Mouse (Mus musculus): ENCODE data around the gene Plbd2. TPM values are rescaled to one million over a fixed set of nuclear protein-coding genes. Genes with fewer than 3 reads are reported as not detected.

The Plbd2 gene
- polyA plus RNA-seq, 1 experiment from 2014 or later = 43.9 TPM

GRCm38 (mm10) chr5:120490679-120491192 lies 12.7 kb downstream of the Plbd2 start:
- peaks cover 10% of the 10 kb centered on the region; the same call in 1 of the 2 replicates for H3K36me3 ChIP-seq (ENCODE audit: control insufficient read depth, insufficient read depth, low read length)
- H3K9ac ChIP-seq (ENCODE audit: low read depth, low read length) = no peak overlapping the region
- H3K27ac ChIP-seq (ENCODE audit: low read length) = no peak overlapping the region
- no peak for ATAC-seq
- no peaks in the 10 kb centered on the region for H3K27me3 ChIP-seq (replicated peaks; ENCODE audit: control insufficient read depth, insufficient read depth, low read length)
- no peaks in the 10 kb centered on the region for H3K9me3 ChIP-seq (ENCODE audit: control insufficient read depth, low read length)
- 73% methylated on average over 8 of the region's 8 CpGs for WGBS
- no peak overlapping the region for H3K4me3 ChIP-seq (ENCODE audit: low read length)
- H3K4me1 ChIP-seq (ENCODE audit: control insufficient read depth, insufficient read depth, low read length) = no peaks in the 10 kb centered on the region
- H3K4me2 ChIP-seq (ENCODE audit: low read depth, low read length) = no peak overlapping the region

- Histone ChIP-seq H3K4me2 (ENCODE audit: low read depth, low read length) (no peak overlapping the region), H3K9ac (ENCODE audit: low read depth, low read length) (no peak overlapping the region), H3K27ac (ENCODE audit: low read length) (no peak overlapping the region), H3K4me1 (ENCODE audit: control insufficient read depth, insufficient read depth, low read length) (no peaks in the 10 kb centered on the region), H3K9me3 (ENCODE audit: control insufficient read depth, low read length) (no peaks in the 10 kb centered on the region), H3K4me3 (ENCODE audit: low read length) (no peak overlapping the region), H3K27me3 (replicated peaks; ENCODE audit: control insufficient read depth, insufficient read depth, low read length) (no peaks in the 10 kb centered on the region), H3K36me3 (ENCODE audit: control insufficient read depth, insufficient read depth, low read length) (peaks cover 13% of the 10 kb centered on the region)
- 79% methylated on average over 8 of the region's 8 CpGs for WGBS
- no peak for ATAC-seq
These were observed 15.6 kb downstream of the Plbd2 start for GRCm38 (mm10) chr5:120487844-120488243.

- no peak overlapping the region for H3K4me2 ChIP-seq (ENCODE audit: low read depth, low read length)
- 81% methylated on average over 19 of the region's 19 CpGs for WGBS
- H3K4me1 ChIP-seq (ENCODE audit: control insufficient read depth, insufficient read depth, low read length) = no peaks in the 10 kb centered on the region
- H3K9me3 ChIP-seq (ENCODE audit: control insufficient read depth, low read length) = no peaks in the 10 kb centered on the region
- no peak for ATAC-seq
- H3K36me3 ChIP-seq (ENCODE audit: control insufficient read depth, insufficient read depth, low read length) = peaks cover 13% of the 10 kb centered on the region
- H3K9ac ChIP-seq (ENCODE audit: low read depth, low read length) = no peak overlapping the region
- no peaks in the 10 kb centered on the region for H3K27me3 ChIP-seq (replicated peaks; ENCODE audit: control insufficient read depth, insufficient read depth, low read length)
- H3K4me3 ChIP-seq (ENCODE audit: low read length) = no peak overlapping the region
- no peak overlapping the region for H3K27ac ChIP-seq (ENCODE audit: low read length)
These were observed 20.0 kb downstream of the Plbd2 start for GRCm38 (mm10) chr5:120483399-120483798.

- Histone ChIP-seq H3K9ac (ENCODE audit: low read depth, low read length) (no peak overlapping the region), H3K27me3 (replicated peaks; ENCODE audit: control insufficient read depth, insufficient read depth, low read length) (no peaks in the 10 kb centered on the region; the same call in 1 of the 2 replicates), H3K27ac (ENCODE audit: low read length) (no peak overlapping the region), H3K4me2 (ENCODE audit: low read depth, low read length) (no peak overlapping the region), H3K4me3 (ENCODE audit: low read length) (no peak overlapping the region), H3K36me3 (ENCODE audit: control insufficient read depth, insufficient read depth, low read length) (peaks cover 8% of the 10 kb centered on the region), H3K9me3 (ENCODE audit: control insufficient read depth, low read length) (no peaks in the 10 kb centered on the region), H3K4me1 (ENCODE audit: control insufficient read depth, insufficient read depth, low read length) (0 out of 2 replicates have a peak, but pooled peaks cover 3% of the 10 kb centered on the region)
- ATAC-seq = no peak
- WGBS = 61% methylated on average over 9 of the region's 9 CpGs
These were observed 22.2 kb downstream of the Plbd2 start for GRCm38 (mm10) chr5:120481205-120481604.

- Histone ChIP-seq H3K4me2 (ENCODE audit: low read depth, low read length) (no peak overlapping the region), H3K27me3 (replicated peaks; ENCODE audit: control insufficient read depth, insufficient read depth, low read length) (no peaks in the 10 kb centered on the region; the same call in 1 of the 2 replicates), H3K9ac (ENCODE audit: low read depth, low read length) (no peak overlapping the region), H3K9me3 (ENCODE audit: control insufficient read depth, low read length) (no peaks in the 10 kb centered on the region), H3K4me3 (ENCODE audit: low read length) (no peak overlapping the region), H3K4me1 (ENCODE audit: control insufficient read depth, insufficient read depth, low read length) (0 out of 2 replicates have a peak, but pooled peaks cover 3% of the 10 kb centered on the region), H3K27ac (ENCODE audit: low read length) (no peak overlapping the region), H3K36me3 (ENCODE audit: control insufficient read depth, insufficient read depth, low read length) (no peaks in the 10 kb centered on the region)
- ATAC-seq = no peak
- 65% methylated on average over 4 of the region's 4 CpGs for WGBS
These were observed 23.9 kb downstream of the Plbd2 start for GRCm38 (mm10) chr5:120479538-120479937.

- Histone ChIP-seq H3K4me3 (ENCODE audit: low read length) (no peak overlapping the region), H3K9me3 (ENCODE audit: control insufficient read depth, low read length) (no peaks in the 10 kb centered on the region), H3K4me2 (ENCODE audit: low read depth, low read length) (no peak overlapping the region), H3K36me3 (ENCODE audit: control insufficient read depth, insufficient read depth, low read length) (no peaks in the 10 kb centered on the region), H3K27me3 (replicated peaks; ENCODE audit: control insufficient read depth, insufficient read depth, low read length) (no peaks in the 10 kb centered on the region; the same call in 1 of the 2 replicates), H3K27ac (ENCODE audit: low read length) (no peak overlapping the region), H3K9ac (ENCODE audit: low read depth, low read length) (no peak overlapping the region), H3K4me1 (ENCODE audit: control insufficient read depth, insufficient read depth, low read length) (0 out of 2 replicates have a peak, but pooled peaks cover 3% of the 10 kb centered on the region)
- ATAC-seq = no peak
- WGBS = 90% methylated on average over 5 of the region's 5 CpGs
These were observed 25.4 kb downstream of the Plbd2 start for GRCm38 (mm10) chr5:120477993-120478392.

GRCm38 (mm10) chr5:120476296-120476695 lies 27.1 kb downstream of the Plbd2 start, which contains the start of gene Sds:
Sds (plus strand) TSS chr5:120476526.
- no peak within 1 kb of the TSS for H3K27ac ChIP-seq (ENCODE audit: low read length)
- 17% methylated on average over 13 of the region's 13 CpGs for WGBS

GRCm38 (mm10) chr5:120475861-120476260 lies 27.6 kb downstream of the Plbd2 start:
- no peaks in the 10 kb centered on the region for H3K9me3 ChIP-seq (ENCODE audit: control insufficient read depth, low read length)
- H3K36me3 ChIP-seq (ENCODE audit: control insufficient read depth, insufficient read depth, low read length) = no peaks in the 10 kb centered on the region
- no peaks in the 10 kb centered on the region; the same call in 1 of the 2 replicates for H3K27me3 ChIP-seq (replicated peaks; ENCODE audit: control insufficient read depth, insufficient read depth, low read length)
- peaks cover 9% of the 10 kb centered on the region for H3K4me1 ChIP-seq (ENCODE audit: control insufficient read depth, insufficient read depth, low read length)
- WGBS = 54% methylated on average over 8 of the region's 8 CpGs
- no peak for ATAC-seq
- no peak overlapping the region for H3K27ac ChIP-seq (ENCODE audit: low read length)
- H3K9ac ChIP-seq (ENCODE audit: low read depth, low read length) = no peak overlapping the region
- no peak overlapping the region for H3K4me3 ChIP-seq (ENCODE audit: low read length)
- H3K4me2 ChIP-seq (ENCODE audit: low read depth, low read length) = no peak overlapping the region

More at GRCm38 (mm10) chr5:120476296-120476695, 27.1 kb downstream of the Plbd2 start, which contains the start of gene Sds:
- ATAC-seq = no peak
- Histone ChIP-seq H3K4me3 (ENCODE audit: low read length) (no peak within 1 kb of the TSS), H3K4me1 (ENCODE audit: control insufficient read depth, insufficient read depth, low read length) (peaks cover 7% of the 10 kb centered on the region), H3K9me3 (ENCODE audit: control insufficient read depth, low read length) (no peaks in the 10 kb centered on the region), H3K4me2 (ENCODE audit: low read depth, low read length) (no peak within 1 kb of the TSS), H3K9ac (ENCODE audit: low read depth, low read length) (no peak within 1 kb of the TSS), H3K36me3 (ENCODE audit: control insufficient read depth, insufficient read depth, low read length) (no peaks in the 10 kb centered on the region), H3K27me3 (replicated peaks; ENCODE audit: control insufficient read depth, insufficient read depth, low read length) (no peaks in the 10 kb centered on the region; the same call in 1 of the 2 replicates)

GRCm38 (mm10) chr5:120473361-120473760 lies 30.1 kb downstream of the Plbd2 start:
- Histone ChIP-seq H3K4me3 (ENCODE audit: low read length) (no peak overlapping the region), H3K27me3 (replicated peaks; ENCODE audit: control insufficient read depth, insufficient read depth, low read length) (no peaks in the 10 kb centered on the region; the same call in 1 of the 2 replicates), H3K4me2 (ENCODE audit: low read depth, low read length) (no peak overlapping the region), H3K9me3 (ENCODE audit: control insufficient read depth, low read length) (no peaks in the 10 kb centered on the region), H3K27ac (ENCODE audit: low read length) (no peak overlapping the region), H3K9ac (ENCODE audit: low read depth, low read length) (no peak overlapping the region), H3K4me1 (ENCODE audit: control insufficient read depth, insufficient read depth, low read length) (peaks cover 9% of the 10 kb centered on the region), H3K36me3 (ENCODE audit: control insufficient read depth, insufficient read depth, low read length) (no peaks in the 10 kb centered on the region)
- 92% methylated on average over 2 of the region's 2 CpGs for WGBS
- ATAC-seq = no peak

- Histone ChIP-seq H3K27me3 (replicated peaks; ENCODE audit: control insufficient read depth, insufficient read depth, low read length) (no peaks in the 10 kb centered on the region; the same call in 1 of the 2 replicates), H3K4me2 (ENCODE audit: low read depth, low read length) (no peak within 1 kb of the TSS), H3K9me3 (ENCODE audit: control insufficient read depth, low read length) (no peaks in the 10 kb centered on the region), H3K27ac (ENCODE audit: low read length) (no peak within 1 kb of the TSS), H3K9ac (ENCODE audit: low read depth, low read length) (no peak within 1 kb of the TSS), H3K4me1 (ENCODE audit: control insufficient read depth, insufficient read depth, low read length) (peaks cover 9% of the 10 kb centered on the region), H3K4me3 (ENCODE audit: low read length) (no peak within 1 kb of the TSS), H3K36me3 (ENCODE audit: control insufficient read depth, insufficient read depth, low read length) (no peaks in the 10 kb centered on the region)
- ATAC-seq = no peak
- WGBS = 73% methylated on average over 8 of the region's 8 CpGs
These were observed 30.7 kb downstream of the Plbd2 start, which contains the start of gene Sdsl for GRCm38 (mm10) chr5:120472770-120473169. Sdsl (minus strand) TSS chr5:120472810.
